Mouse (Mus musculus): ENCODE measurements around the gene Serpine1. TPM values are rescaled to one million over a fixed set of nuclear protein-coding genes. Genes with fewer than 3 reads are reported as not detected.

The Serpine1 gene
- polyA plus RNA-seq, 1 experiment, result 1.2 TPM

GRCm38 (mm10) chr5:137095135-137095534 lies 23.1 kb upstream of the Serpine1 start:
- Histone ChIP-seq H3K4me1 (ENCODE audit: control insufficient read depth, insufficient read depth, insufficient read length, low read length) (no peaks in the 10 kb centered on the region), H3K27ac (ENCODE audit: insufficient read depth, low read depth, low read length) (no peak overlapping the region), H3K4me3 (ENCODE audit: low read depth, low read length) (no peak overlapping the region), H3K36me3 (ENCODE audit: control insufficient read depth, insufficient read depth, low read length) (no peaks in the 10 kb centered on the region), H3K27me3 (ENCODE audit: control insufficient read depth, insufficient read depth, low read length) (no peaks in the 10 kb centered on the region)
- WGBS, result 79% methylated on average over 10 of the region's 10 CpGs
- no peak for TF ChIP-seq CTCF (IDR thresholded peaks at IDR 0.05; ENCODE audit: extremely low read depth, insufficient read length, insufficient replicate concordance, low read depth, low read length)
- TF ChIP-seq POLR2A (IDR thresholded peaks at IDR 0.05; ENCODE audit: low read depth, low read length), result no peak

- TF ChIP-seq POLR2A (IDR thresholded peaks at IDR 0.05; ENCODE audit: low read depth, low read length), result no peak
- no peak for TF ChIP-seq CTCF (IDR thresholded peaks at IDR 0.05; ENCODE audit: extremely low read depth, insufficient read length, insufficient replicate concordance, low read depth, low read length)
Measured at GRCm38 (mm10) chr5:137093720-137094119, 21.7 kb upstream of the Serpine1 start.

GRCm38 (mm10) chr5:137091560-137091959 lies 19.5 kb upstream of the Serpine1 start:
- Histone ChIP-seq H3K27ac (ENCODE audit: insufficient read depth, low read depth, low read length) (no peak overlapping the region), H3K27me3 (ENCODE audit: control insufficient read depth, insufficient read depth, low read length) (no peaks in the 10 kb centered on the region), H3K4me3 (ENCODE audit: low read depth, low read length) (no peak overlapping the region), H3K36me3 (ENCODE audit: control insufficient read depth, insufficient read depth, low read length) (no peaks in the 10 kb centered on the region), H3K4me1 (ENCODE audit: control insufficient read depth, insufficient read depth, insufficient read length, low read length) (no peaks in the 10 kb centered on the region)
- 43% methylated on average over 6 of the region's 6 CpGs for WGBS
- TF ChIP-seq POLR2A (IDR thresholded peaks at IDR 0.05; ENCODE audit: low read depth, low read length), result no peak
- no peak for TF ChIP-seq CTCF (IDR thresholded peaks at IDR 0.05; ENCODE audit: extremely low read depth, insufficient read length, insufficient replicate concordance, low read depth, low read length)

More at GRCm38 (mm10) chr5:137093720-137094119, 21.7 kb upstream of the Serpine1 start:
- Histone ChIP-seq H3K27ac (ENCODE audit: insufficient read depth, low read depth, low read length) (no peak overlapping the region), H3K4me3 (ENCODE audit: low read depth, low read length) (no peak overlapping the region), H3K27me3 (ENCODE audit: control insufficient read depth, insufficient read depth, low read length) (no peaks in the 10 kb centered on the region), H3K36me3 (ENCODE audit: control insufficient read depth, insufficient read depth, low read length) (no peaks in the 10 kb centered on the region), H3K4me1 (ENCODE audit: control insufficient read depth, insufficient read depth, insufficient read length, low read length) (no peaks in the 10 kb centered on the region)
- 77% methylated on average over 9 of the region's 9 CpGs for WGBS

- WGBS, result 67% methylated on average over 10 of the region's 10 CpGs
- H3K27me3 ChIP-seq (ENCODE audit: control insufficient read depth, insufficient read depth, low read length), result no peaks in the 10 kb centered on the region
- no peaks in the 10 kb centered on the region for H3K4me1 ChIP-seq (ENCODE audit: control insufficient read depth, insufficient read depth, insufficient read length, low read length)
- no peak overlapping the region for H3K4me3 ChIP-seq (ENCODE audit: low read depth, low read length)
- H3K27ac ChIP-seq (ENCODE audit: insufficient read depth, low read depth, low read length), result no peak overlapping the region
- no peak for TF ChIP-seq CTCF (IDR thresholded peaks at IDR 0.05; ENCODE audit: extremely low read depth, insufficient read length, insufficient replicate concordance, low read depth, low read length)
- no peak for TF ChIP-seq POLR2A (IDR thresholded peaks at IDR 0.05; ENCODE audit: low read depth, low read length)
- H3K36me3 ChIP-seq (ENCODE audit: control insufficient read depth, insufficient read depth, low read length), result no peaks in the 10 kb centered on the region
Measured at GRCm38 (mm10) chr5:137090870-137091269, 18.8 kb upstream of the Serpine1 start.

- H3K36me3 ChIP-seq (ENCODE audit: control insufficient read depth, insufficient read depth, low read length), result no peaks in the 10 kb centered on the region
- no peaks in the 10 kb centered on the region for H3K27me3 ChIP-seq (ENCODE audit: control insufficient read depth, insufficient read depth, low read length)
- TF ChIP-seq POLR2A (IDR thresholded peaks at IDR 0.05; ENCODE audit: low read depth, low read length), result no peak
- no peak for TF ChIP-seq CTCF (IDR thresholded peaks at IDR 0.05; ENCODE audit: extremely low read depth, insufficient read length, insufficient replicate concordance, low read depth, low read length)
- H3K27ac ChIP-seq (ENCODE audit: insufficient read depth, low read depth, low read length), result no peak overlapping the region
- H3K4me1 ChIP-seq (ENCODE audit: control insufficient read depth, insufficient read depth, insufficient read length, low read length), result no peaks in the 10 kb centered on the region
- H3K4me3 ChIP-seq (ENCODE audit: low read depth, low read length), result no peak overlapping the region
- 80% methylated on average over 8 of the region's 8 CpGs for WGBS
Measured at GRCm38 (mm10) chr5:137087410-137087809, 15.3 kb upstream of the Serpine1 start.

- no peaks in the 10 kb centered on the region for H3K27me3 ChIP-seq (ENCODE audit: control insufficient read depth, insufficient read depth, low read length)
- no peaks in the 10 kb centered on the region for H3K4me1 ChIP-seq (ENCODE audit: control insufficient read depth, insufficient read depth, insufficient read length, low read length)
- WGBS, result 87% methylated on average over 3 of the region's 3 CpGs
- no peak overlapping the region for H3K27ac ChIP-seq (ENCODE audit: insufficient read depth, low read depth, low read length)
- no peak overlapping the region for H3K4me3 ChIP-seq (ENCODE audit: low read depth, low read length)
- TF ChIP-seq POLR2A (IDR thresholded peaks at IDR 0.05; ENCODE audit: low read depth, low read length), result no peak
- no peak for TF ChIP-seq CTCF (IDR thresholded peaks at IDR 0.05; ENCODE audit: extremely low read depth, insufficient read length, insufficient replicate concordance, low read depth, low read length)
- H3K36me3 ChIP-seq (ENCODE audit: control insufficient read depth, insufficient read depth, low read length), result no peaks in the 10 kb centered on the region
Measured at GRCm38 (mm10) chr5:137085731-137086130, 13.7 kb upstream of the Serpine1 start.

GRCm38 (mm10) chr5:137085021-137085420 lies 13.0 kb upstream of the Serpine1 start:
- no peak overlapping the region for H3K27ac ChIP-seq (ENCODE audit: insufficient read depth, low read depth, low read length)
- H3K4me1 ChIP-seq (ENCODE audit: control insufficient read depth, insufficient read depth, insufficient read length, low read length), result no peaks in the 10 kb centered on the region
- no peak overlapping the region for H3K4me3 ChIP-seq (ENCODE audit: low read depth, low read length)
- no peaks in the 10 kb centered on the region for H3K36me3 ChIP-seq (ENCODE audit: control insufficient read depth, insufficient read depth, low read length)
- WGBS, result 74% methylated on average over 6 of the region's 6 CpGs
- H3K27me3 ChIP-seq (ENCODE audit: control insufficient read depth, insufficient read depth, low read length), result no peaks in the 10 kb centered on the region
- TF ChIP-seq POLR2A (IDR thresholded peaks at IDR 0.05; ENCODE audit: low read depth, low read length) (no peak), CTCF (IDR thresholded peaks at IDR 0.05; ENCODE audit: extremely low read depth, insufficient read length, insufficient replicate concordance, low read depth, low read length) (no peak)

Measured in small intestine, adult 2 months (tissue).